Mouse (Mus musculus): Measurements from ENCODE around the gene Ten1. TPM values are rescaled to one million over a fixed set of nuclear protein-coding genes. Genes with fewer than 3 reads are reported as not detected.
A peak's percentile ranks its signal among the peaks of the same experiment; 100 is the strongest.

The Ten1 gene
- polyA plus RNA-seq, 1 experiment from 2014 or later = 79.0 TPM

DNA sequence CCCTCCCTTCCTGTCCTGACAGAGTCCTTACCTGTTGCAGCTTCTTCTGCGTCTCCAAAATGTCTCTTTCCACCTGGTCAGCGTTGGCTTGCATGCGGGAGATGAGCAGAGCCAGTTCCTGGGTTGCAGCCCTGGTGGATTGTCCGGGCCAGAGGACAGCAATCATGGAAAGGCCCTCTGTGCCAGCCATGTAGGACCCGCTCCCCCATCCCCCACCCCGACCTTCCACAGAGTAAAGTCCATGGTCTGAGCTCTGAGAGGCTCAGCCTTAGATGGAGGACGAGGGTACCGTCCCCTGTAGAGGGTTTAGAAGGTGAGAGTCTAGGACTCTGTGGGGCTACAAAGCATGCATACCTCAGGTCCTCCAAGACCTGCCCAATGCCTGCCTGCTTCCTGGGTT is 36.2 kb downstream of the Ten1 start:
- DNase-seq (ENCODE audit: low spot score) = no peak
- no peaks in the 10 kb centered on the region for H3K27me3 ChIP-seq (replicated peaks; ENCODE audit: insufficient read depth, low read length)
- no peak for TF ChIP-seq CTCF (IDR thresholded peaks at IDR 0.05)
- no peak for TF ChIP-seq EP300 (IDR thresholded peaks at IDR 0.05)
- WGBS = 77% methylated on average over 8 of the region's 8 CpGs
- 0 out of 2 replicates have a peak, but pooled peaks cover 3% of the 10 kb centered on the region for H3K4me1 ChIP-seq (ENCODE audit: insufficient read depth, low read depth, low read length)
- H3K4me3 ChIP-seq (ENCODE audit: low read depth, low read length) = no peak overlapping the region
- no peak overlapping the region for H3K4me2 ChIP-seq (replicated peaks; ENCODE audit: low read depth, low read length)
- H3K27ac ChIP-seq (ENCODE audit: low read length) = no peak overlapping the region
- no peak for ATAC-seq
- H3K9me3 ChIP-seq (ENCODE audit: low read length) = no peaks in the 10 kb centered on the region
- no peak overlapping the region for H3K9ac ChIP-seq (replicated peaks; ENCODE audit: low read depth)
- no peaks in the 10 kb centered on the region for H3K36me3 ChIP-seq (ENCODE audit: insufficient read depth, low read length)

DNA sequence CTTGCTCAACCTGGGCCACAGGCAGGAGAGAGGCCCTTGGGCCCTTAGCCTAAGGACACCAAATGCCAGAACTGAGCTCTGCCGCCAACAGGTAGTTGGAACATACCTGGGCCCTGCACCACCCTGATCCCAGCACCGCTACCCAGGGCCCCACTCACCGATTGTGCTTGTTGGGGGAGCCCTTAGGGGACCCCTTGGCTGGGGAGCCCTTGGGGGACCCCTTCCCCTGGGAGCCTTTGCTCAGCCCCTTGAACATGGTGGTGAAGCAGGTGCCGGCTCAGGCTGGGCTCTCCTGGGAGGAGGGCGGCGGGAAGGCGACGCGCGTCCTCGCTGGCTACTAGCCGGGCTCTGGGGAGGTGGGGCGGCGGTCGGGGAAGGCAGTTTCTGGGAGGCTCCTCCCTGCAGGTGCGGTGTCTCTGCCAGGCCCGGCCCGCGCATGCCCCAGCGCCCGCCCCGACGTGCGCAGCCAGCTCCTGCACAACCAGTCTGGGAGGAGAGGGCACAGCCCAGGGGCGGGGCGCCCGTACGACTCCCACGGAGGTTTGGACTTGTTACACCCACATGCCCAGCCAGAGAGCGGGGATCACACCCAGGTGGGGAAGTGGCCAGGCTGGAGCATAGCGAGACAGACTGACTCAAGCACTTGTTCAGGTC is 39.2 kb downstream of the Ten1 start, which contains the start of gene Evpl:
Evpl (minus strand) TSS at position 336 of the 654 bp plus-strand sequence.
- Histone ChIP-seq H3K27me3 (replicated peaks; ENCODE audit: insufficient read depth, low read length) (no peaks in the 10 kb centered on the region), H3K4me1 (ENCODE audit: insufficient read depth, low read depth, low read length) (0 out of 2 replicates have a peak, but pooled peaks cover 3% of the 10 kb centered on the region), H3K36me3 (ENCODE audit: insufficient read depth, low read length) (no peaks in the 10 kb centered on the region), H3K9ac (replicated peaks; ENCODE audit: low read depth) (peak within 1 kb of the TSS; percentile 26; the same call in 1 of the 2 replicates), H3K9me3 (ENCODE audit: low read length) (no peaks in the 10 kb centered on the region), H3K4me3 (ENCODE audit: low read depth, low read length) (peak within 1 kb of the TSS; percentile 23; the same call in 1 of the 2 replicates), H3K4me2 (replicated peaks; ENCODE audit: low read depth, low read length) (peak within 1 kb of the TSS; percentile 52), H3K27ac (ENCODE audit: low read length) (peak within 1 kb of the TSS; percentile 80)
- ATAC-seq = peak; percentile 97
- DNase-seq (ENCODE audit: low spot score) = peak; percentile 93
- WGBS = 11% methylated on average over 28 of the region's 31 CpGs
- TF ChIP-seq EP300 (IDR thresholded peaks at IDR 0.05) (no peak), CTCF (IDR thresholded peaks at IDR 0.05) (no peak)

DNA sequence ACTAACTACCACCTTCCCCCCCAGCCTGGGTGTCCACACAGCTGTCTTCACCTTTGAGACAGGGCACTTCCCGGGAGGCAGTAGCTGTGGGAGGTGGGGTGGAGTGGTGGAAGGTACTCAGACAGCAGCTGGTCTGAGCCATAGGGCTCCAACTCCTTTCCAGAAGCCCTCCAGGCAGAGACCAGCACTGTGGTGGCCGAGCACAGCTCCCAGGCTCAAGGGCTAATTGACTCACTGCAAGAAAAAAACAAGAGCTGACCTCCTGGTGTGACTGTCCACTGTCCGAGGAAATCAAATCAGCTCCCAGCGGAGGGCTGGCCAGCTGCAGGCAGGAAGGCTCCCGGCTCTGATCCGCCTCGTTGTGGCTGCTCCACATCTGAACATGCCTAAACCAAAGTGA is 41.1 kb downstream of the Ten1 start:
- DNase-seq (ENCODE audit: low spot score) = peak; percentile 30
- H3K9ac ChIP-seq (replicated peaks; ENCODE audit: low read depth) = no peak overlapping the region

DNA sequence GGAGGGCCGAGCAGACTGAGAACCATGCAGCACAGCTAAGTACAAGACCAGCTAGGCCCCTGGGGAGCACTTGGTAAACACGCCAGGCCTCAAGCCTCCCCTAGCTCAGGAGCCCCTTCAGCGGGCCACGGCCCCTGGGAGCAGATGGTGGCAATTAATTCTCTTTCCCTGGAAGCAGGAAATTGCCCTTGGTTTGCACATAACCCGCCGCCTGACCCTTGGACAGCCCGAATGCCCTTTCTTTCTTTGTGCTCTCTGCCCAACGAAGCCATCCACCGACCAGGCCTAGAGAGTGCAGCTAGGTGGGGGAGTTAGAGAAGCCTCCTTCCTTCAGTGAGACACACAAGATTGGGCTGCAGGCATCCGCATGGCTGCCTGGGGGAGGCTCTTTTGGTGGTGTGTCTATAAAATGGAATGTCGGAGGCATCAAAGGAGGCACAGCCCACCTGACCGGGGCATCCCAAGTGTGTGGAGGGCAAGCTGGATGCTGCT is 43.1 kb downstream of the Ten1 start:
- H3K4me1 ChIP-seq (ENCODE audit: insufficient read depth, low read depth, low read length) = 0 out of 2 replicates have a peak, but pooled peaks cover 3% of the 10 kb centered on the region
- H3K36me3 ChIP-seq (ENCODE audit: insufficient read depth, low read length) = peaks cover 23% of the 10 kb centered on the region; the same call in 1 of the 2 replicates
- H3K9me3 ChIP-seq (ENCODE audit: low read length) = no peaks in the 10 kb centered on the region
- DNase-seq (ENCODE audit: low spot score) (no peak), ATAC-seq (no peak)
- no peak overlapping the region for H3K4me3 ChIP-seq (ENCODE audit: low read depth, low read length)
- H3K4me2 ChIP-seq (replicated peaks; ENCODE audit: low read depth, low read length) = no peak overlapping the region
- WGBS = 52% methylated on average over 12 of the region's 12 CpGs
- no peaks in the 10 kb centered on the region for H3K27me3 ChIP-seq (replicated peaks; ENCODE audit: insufficient read depth, low read length)
- no peak for TF ChIP-seq CTCF (IDR thresholded peaks at IDR 0.05)
- no peak for TF ChIP-seq EP300 (IDR thresholded peaks at IDR 0.05)
- no peak overlapping the region for H3K27ac ChIP-seq (ENCODE audit: low read length)
- H3K9ac ChIP-seq (replicated peaks; ENCODE audit: low read depth) = no peak overlapping the region

More for the DNA sequence above, 41.1 kb downstream of the Ten1 start:
- ATAC-seq = no peak
- WGBS = 41% methylated on average over 7 of the region's 7 CpGs
- H3K9me3 ChIP-seq (ENCODE audit: low read length) = no peaks in the 10 kb centered on the region
- TF ChIP-seq CTCF (IDR thresholded peaks at IDR 0.05) (no peak), EP300 (IDR thresholded peaks at IDR 0.05) (no peak)
- H3K4me2 ChIP-seq (replicated peaks; ENCODE audit: low read depth, low read length) = no peak overlapping the region
- H3K4me1 ChIP-seq (ENCODE audit: insufficient read depth, low read depth, low read length) = 0 out of 2 replicates have a peak, but pooled peaks cover 3% of the 10 kb centered on the region
- H3K36me3 ChIP-seq (ENCODE audit: insufficient read depth, low read length) = peaks cover 3% of the 10 kb centered on the region; the same call in 1 of the 2 replicates
- no peak overlapping the region for H3K4me3 ChIP-seq (ENCODE audit: low read depth, low read length)
- H3K27me3 ChIP-seq (replicated peaks; ENCODE audit: insufficient read depth, low read length) = no peaks in the 10 kb centered on the region
- H3K27ac ChIP-seq (ENCODE audit: low read length) = no peak overlapping the region

DNA sequence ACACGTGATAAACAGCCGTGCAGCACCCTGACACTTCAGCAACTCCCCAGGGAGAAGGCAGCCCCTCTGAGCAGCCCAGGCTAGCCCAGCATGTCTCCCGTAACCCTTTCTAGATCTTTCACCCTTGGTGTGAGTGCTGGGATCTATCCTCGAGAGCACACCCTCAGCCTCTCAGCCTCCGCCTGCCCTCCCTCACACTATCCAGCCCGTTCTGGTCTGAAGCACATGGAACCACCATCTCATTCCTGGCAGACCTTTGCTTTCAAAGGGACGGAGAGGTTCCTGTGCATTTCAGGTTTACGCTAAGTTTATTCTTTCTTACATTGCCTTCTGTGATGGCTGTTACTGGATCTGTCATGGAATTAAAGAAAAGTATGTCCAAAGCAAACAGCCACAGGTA is 45.9 kb downstream of the Ten1 start:
- Histone ChIP-seq H3K36me3 (ENCODE audit: insufficient read depth, low read length) (peaks cover 42% of the 10 kb centered on the region; the same call in 1 of the 2 replicates), H3K9me3 (ENCODE audit: low read length) (no peaks in the 10 kb centered on the region), H3K4me3 (ENCODE audit: low read depth, low read length) (no peak overlapping the region), H3K4me2 (replicated peaks; ENCODE audit: low read depth, low read length) (no peak overlapping the region), H3K27ac (ENCODE audit: low read length) (no peak overlapping the region), H3K9ac (replicated peaks; ENCODE audit: low read depth) (no peak overlapping the region), H3K4me1 (ENCODE audit: insufficient read depth, low read depth, low read length) (0 out of 2 replicates have a peak, but pooled peaks cover 3% of the 10 kb centered on the region), H3K27me3 (replicated peaks; ENCODE audit: insufficient read depth, low read length) (no peaks in the 10 kb centered on the region)
- WGBS = 78% methylated on average over 8 of the region's 8 CpGs
- ATAC-seq = no peak
- no peak for TF ChIP-seq EP300 (IDR thresholded peaks at IDR 0.05)
- TF ChIP-seq CTCF (IDR thresholded peaks at IDR 0.05) = no peak
- no peak for DNase-seq (ENCODE audit: low spot score)

DNA sequence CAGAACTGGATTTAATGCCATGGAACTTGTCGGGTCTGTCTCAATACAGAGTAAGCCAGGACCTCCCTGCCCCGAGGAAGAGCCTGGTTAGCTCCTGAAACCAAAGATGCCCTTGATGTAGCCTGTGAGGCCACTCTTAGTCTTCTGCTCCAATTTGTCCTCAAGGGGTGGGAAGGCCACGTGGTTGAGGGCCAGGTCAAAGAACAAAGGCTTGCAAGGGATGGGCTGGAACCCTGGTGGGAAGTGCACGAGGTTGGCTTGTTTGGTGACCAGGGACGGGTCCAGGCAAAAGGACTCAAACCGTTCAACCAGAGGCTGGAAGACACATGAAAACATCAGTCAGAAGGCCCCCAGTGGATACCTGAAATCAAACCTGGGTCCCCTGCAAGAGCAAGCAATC is 47.0 kb downstream of the Ten1 start:
- 66% methylated on average over 6 of the region's 6 CpGs for WGBS
- H3K27me3 ChIP-seq (replicated peaks; ENCODE audit: insufficient read depth, low read length) = no peaks in the 10 kb centered on the region
- H3K4me1 ChIP-seq (ENCODE audit: insufficient read depth, low read depth, low read length) = no peaks in the 10 kb centered on the region
- TF ChIP-seq EP300 (IDR thresholded peaks at IDR 0.05) (no peak), CTCF (IDR thresholded peaks at IDR 0.05) (no peak)
- no peaks in the 10 kb centered on the region for H3K9me3 ChIP-seq (ENCODE audit: low read length)
- H3K4me2 ChIP-seq (replicated peaks; ENCODE audit: low read depth, low read length) = no peak overlapping the region
- H3K36me3 ChIP-seq (ENCODE audit: insufficient read depth, low read length) = peaks cover 51% of the 10 kb centered on the region; the same call in 1 of the 2 replicates
- no peak for DNase-seq (ENCODE audit: low spot score)
- no peak overlapping the region for H3K9ac ChIP-seq (replicated peaks; ENCODE audit: low read depth)
- no peak overlapping the region for H3K27ac ChIP-seq (ENCODE audit: low read length)
- no peak overlapping the region for H3K4me3 ChIP-seq (ENCODE audit: low read depth, low read length)
- no peak for ATAC-seq

Data from lung, postnatal 0 days (tissue).